Mouse (Mus musculus): ENCODE results near the gene Strn4.

The Strn4 gene

GRCm38 (mm10) chr7:16815351-16815941 is at the start of gene Strn4:
Gene Strn4, plus strand, starts transcription at chr7:16815889.
- DNase-seq = peak in 1 of 2 experiments; percentile 25

- DNase-seq = no peak
These were observed 49.2 kb upstream of the Strn4 start for GRCm38 (mm10) chr7:16766443-16766842.

- peak; percentile 33 to 50 for DNase-seq
These were observed 39.8 kb upstream of the Strn4 start for GRCm38 (mm10) chr7:16775888-16776287.

- DNase-seq = peak; percentile 52 to 82
These were observed 35.6 kb upstream of the Strn4 start for GRCm38 (mm10) chr7:16780076-16780475.

- DNase-seq = peak; percentile 92 to 95
These were observed 34.7 kb upstream of the Strn4 start, which contains the start of gene Slc1a5 for GRCm38 (mm10) chr7:16780825-16781554. Gene Slc1a5, plus strand, starts transcription at chr7:16781340.

GRCm38 (mm10) chr7:16781555-16781815 is 34.2 kb upstream of the Strn4 start:
- no peak for DNase-seq

- peak in 1 of 2 experiments; percentile 17 for DNase-seq
These were observed 33.7 kb upstream of the Strn4 start for GRCm38 (mm10) chr7:16781816-16782554.

GRCm38 (mm10) chr7:16782555-16783125 is 33.0 kb upstream of the Strn4 start:
- no peak for DNase-seq

- peak in 1 of 2 experiments; percentile 11 for DNase-seq
These were observed 32.4 kb upstream of the Strn4 start for GRCm38 (mm10) chr7:16783224-16783688.

GRCm38 (mm10) chr7:16783758-16784415 is 31.8 kb upstream of the Strn4 start:
- peak; percentile 84 to 89 for DNase-seq

GRCm38 (mm10) chr7:16784498-16784976 is 31.2 kb upstream of the Strn4 start:
- DNase-seq = peak; percentile 69 to 76

GRCm38 (mm10) chr7:16785541-16786083 is 30.1 kb upstream of the Strn4 start:
- no peak for DNase-seq

GRCm38 (mm10) chr7:16792316-16792715 is 23.4 kb upstream of the Strn4 start:
- DNase-seq = no peak

- DNase-seq = no peak
These were observed 22.5 kb upstream of the Strn4 start for GRCm38 (mm10) chr7:16793010-16793725.

- no peak for DNase-seq
These were observed 20.8 kb upstream of the Strn4 start for GRCm38 (mm10) chr7:16794886-16795285.

GRCm38 (mm10) chr7:16804409-16805028 is 11.2 kb upstream of the Strn4 start:
- DNase-seq = no peak

GRCm38 (mm10) chr7:16807936-16808335 is 7.8 kb upstream of the Strn4 start:
- no peak for DNase-seq

- no peak for DNase-seq
These were observed 7.0 kb upstream of the Strn4 start for GRCm38 (mm10) chr7:16808647-16809046.

- peak; percentile 47 to 73 for DNase-seq
These were observed 6.0 kb upstream of the Strn4 start for GRCm38 (mm10) chr7:16809739-16810138.

GRCm38 (mm10) chr7:16810399-16810919 is 5.2 kb upstream of the Strn4 start:
- DNase-seq = no peak
